Mouse (Mus musculus) megakaryocyte, embryonic 14.5 days (primary cell): ENCODE data around the gene Vmn2r30. TPM values are rescaled to one million over a fixed set of nuclear protein-coding genes. Genes with fewer than 3 reads are reported as not detected.
"Not testable (repeated sequence)": the region's sequence is repeated elsewhere in the genome, so short reads cannot be mapped to it uniquely, and the experiment has no call there.

Source experiments
- H3K27me3 ChIP-seq: replicated peaks from 2 replicates; pipeline ENCODE3; 2012; ENCODE audit warnings: inconsistent platforms
- H3K36me3 ChIP-seq: replicated peaks from 2 replicates; pipeline ENCODE3; 2012; ENCODE audit warnings: low read length, inconsistent platforms, mixed read lengths
- H3K4me1 ChIP-seq: 2 replicates; pipeline ENCODE4 v1.6.1; 2012; ENCODE audit warnings: inconsistent platforms
- H3K4me3 ChIP-seq: replicated peaks from 2 replicates; pipeline ENCODE3; 2012; ENCODE audit warnings: moderate library complexity, mild to moderate bottlenecking, inconsistent platforms
- H3K9me3 ChIP-seq: 2 replicates; pipeline ENCODE4 v1.6.1; 2012; ENCODE audit warnings: inconsistent platforms
- FLI1 ChIP-seq: IDR thresholded peaks from 2 replicates; pipeline ENCODE4 v1.6.1; 2012; ENCODE audit warnings: low read length, inconsistent platforms, mixed read lengths
- GATA1 ChIP-seq: IDR thresholded peaks from 3 replicates; pipeline ENCODE4 v1.6.1; 2012; ENCODE audit warnings: mixed read lengths, low read length, inconsistent platforms, borderline replicate concordance
- polyA plus RNA-seq: library from polyadenylated mRNA; stranded (reverse); fragments of >175 nt; gene quantifications from 2 replicates; pipeline ENCODE4 v1.2.3, GENCODE M21; 2012; ENCODE audit warnings: low replicate concordance; ENCODE audit not compliant: insufficient read depth

The Vmn2r30 gene
- 0.03 TPM in 1 of 2 replicates, not detected in the other for polyA plus RNA-seq

- H3K27me3 ChIP-seq, H3K36me3 ChIP-seq, H3K4me3 ChIP-seq, H3K9me3 ChIP-seq, H3K4me1 ChIP-seq: not testable (repeated sequence)
Measured at GRCm38 (mm10) chr7:7337509-7337908, at the start of gene Vmn2r30. Gene Vmn2r30 (minus strand): TSS chr7:7337609.

GRCm38 (mm10) chr7:7374431-7374830 lies 37.0 kb upstream of the Vmn2r30 start, which contains the start of gene Gm45783:
Gene Gm45783 (minus strand): TSS chr7:7374573.
- not testable (repeated sequence) for H3K27me3 ChIP-seq, H3K4me3 ChIP-seq

GRCm38 (mm10) chr7:7295595-7295994 lies 41.8 kb downstream of the Vmn2r30 start:
- peaks cover 3% of the 10 kb centered on the region for H3K27me3 ChIP-seq
- TF ChIP-seq FLI1 (no peak), GATA1 (no peak)
- peaks cover 52% of the 10 kb centered on the region for H3K36me3 ChIP-seq
- no peaks in the 10 kb centered on the region for H3K9me3 ChIP-seq
- H3K4me3 ChIP-seq: no peak overlapping the region
- H3K4me1 ChIP-seq: peaks cover 23% of the 10 kb centered on the region

More at GRCm38 (mm10) chr7:7374431-7374830, 37.0 kb upstream of the Vmn2r30 start, which contains the start of gene Gm45783:
- H3K4me1 ChIP-seq, H3K9me3 ChIP-seq, H3K36me3 ChIP-seq: not testable (repeated sequence)

- H3K4me3 ChIP-seq: no peak overlapping the region
- TF ChIP-seq GATA1 (no peak), FLI1 (no peak)
- no peaks in the 10 kb centered on the region for H3K27me3 ChIP-seq
- H3K9me3 ChIP-seq: peaks cover 7% of the 10 kb centered on the region
- H3K36me3 ChIP-seq: peaks cover 32% of the 10 kb centered on the region
- peaks cover 28% of the 10 kb centered on the region for H3K4me1 ChIP-seq
Measured at GRCm38 (mm10) chr7:7281383-7281782, 56.0 kb downstream of the Vmn2r30 start.

GRCm38 (mm10) chr7:7277966-7278567 lies 59.3 kb downstream of the Vmn2r30 start, which contains the start of gene Gm45844:
Gene Gm45844 (minus strand): TSS chr7:7278289.
- H3K36me3 ChIP-seq, H3K9me3 ChIP-seq, H3K27me3 ChIP-seq: not testable (repeated sequence)
- Histone ChIP-seq H3K4me1 (peaks cover 18% of the 10 kb centered on the region), H3K4me3 (peak within 1 kb of the TSS; percentile 88)

- Histone ChIP-seq H3K4me1 (peaks cover 18% of the 10 kb centered on the region), H3K4me3 (peak overlapping the region; percentile 70)
- not testable (repeated sequence) for H3K36me3 ChIP-seq, H3K9me3 ChIP-seq, H3K27me3 ChIP-seq
Measured at GRCm38 (mm10) chr7:7277556-7277955, 59.9 kb downstream of the Vmn2r30 start.

Other genes starting within 250 kb of the Vmn2r30 start
- gene Zfp954, start 216.1 kb downstream of the Vmn2r30 start, polyA plus RNA-seq: 1.5 TPM in 1 of 2 replicates, not detected in the other
- not detected in 2 replicates for gene Zfp773, start 200.9 kb downstream of the Vmn2r30 start, polyA plus RNA-seq
- gene Zfp418, start 166.3 kb downstream of the Vmn2r30 start, polyA plus RNA-seq: 0.09 TPM in 1 of 2 replicates, not detected in the other
- gene Zfp772, start 127.6 kb downstream of the Vmn2r30 start, polyA plus RNA-seq: not detected in 2 replicates
- not detected in 2 replicates for gene Vmn2r29, start 90.3 kb downstream of the Vmn2r30 start, polyA plus RNA-seq
- 0.07 TPM in 1 of 2 replicates, not detected in the other for gene Gm45844, start 59.3 kb downstream of the Vmn2r30 start, polyA plus RNA-seq
- 2.7 and 4.8 TPM in 2 replicates for gene Clcn4, start 36.8 kb downstream of the Vmn2r30 start, polyA plus RNA-seq
- gene Gm45783, start 37.0 kb upstream of the Vmn2r30 start, polyA plus RNA-seq: not detected in 2 replicates
- 0.02 and 0.19 TPM in 2 replicates for gene Vmn2r31, start 62.1 kb upstream of the Vmn2r30 start, polyA plus RNA-seq
- not detected in 2 replicates for gene Vmn2r32, start 142.4 kb upstream of the Vmn2r30 start, polyA plus RNA-seq
- not detected in 2 replicates for gene Vmn2r33, start 229.2 kb upstream of the Vmn2r30 start, polyA plus RNA-seq